Mouse (Mus musculus): ENCODE data around the gene Pknox2. TPM values are rescaled to one million over a fixed set of nuclear protein-coding genes. Genes with fewer than 3 reads are reported as not detected.
A peak's percentile ranks its signal among the peaks of the same experiment; 100 is the strongest.

Gene Pknox2
- polyA plus RNA-seq, 1 experiment, result 13.6 TPM

DNA sequence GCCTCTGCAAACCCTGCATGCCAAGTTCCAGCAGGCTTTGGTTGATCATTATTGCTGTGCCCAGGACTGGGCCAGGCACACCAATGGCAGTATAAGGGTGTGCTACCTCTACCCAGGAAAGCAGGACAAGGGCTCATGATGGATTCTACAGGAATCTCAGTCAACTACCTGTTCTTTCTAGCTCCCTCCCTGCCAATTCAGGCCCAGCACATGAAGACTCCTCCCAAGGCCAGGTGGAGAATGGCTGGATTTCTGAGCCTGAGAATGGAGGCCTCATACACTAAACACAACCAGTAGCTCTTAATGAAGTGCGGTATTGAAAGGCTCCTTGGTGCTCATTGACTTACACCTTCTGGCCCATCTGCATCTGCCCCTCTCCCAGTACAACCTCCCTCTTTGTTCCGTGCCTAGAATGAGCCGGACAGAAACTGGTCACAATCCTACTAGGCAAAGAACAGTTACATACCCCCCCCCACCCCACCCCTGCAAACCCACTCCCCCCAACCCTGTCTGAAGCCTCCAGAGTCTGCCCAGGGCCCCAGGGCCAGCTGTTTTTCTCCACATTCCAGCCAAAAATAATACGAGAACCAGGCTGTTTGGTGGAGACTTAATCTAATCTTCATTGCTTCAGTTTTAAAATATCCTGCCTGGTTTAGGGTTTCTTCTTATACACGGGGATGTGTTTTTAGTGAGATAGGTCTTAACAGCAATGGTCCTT lies 6.6 kb downstream of the Pknox2 start:
- DNase-seq (ENCODE audit: low spot score), result no peak

DNA sequence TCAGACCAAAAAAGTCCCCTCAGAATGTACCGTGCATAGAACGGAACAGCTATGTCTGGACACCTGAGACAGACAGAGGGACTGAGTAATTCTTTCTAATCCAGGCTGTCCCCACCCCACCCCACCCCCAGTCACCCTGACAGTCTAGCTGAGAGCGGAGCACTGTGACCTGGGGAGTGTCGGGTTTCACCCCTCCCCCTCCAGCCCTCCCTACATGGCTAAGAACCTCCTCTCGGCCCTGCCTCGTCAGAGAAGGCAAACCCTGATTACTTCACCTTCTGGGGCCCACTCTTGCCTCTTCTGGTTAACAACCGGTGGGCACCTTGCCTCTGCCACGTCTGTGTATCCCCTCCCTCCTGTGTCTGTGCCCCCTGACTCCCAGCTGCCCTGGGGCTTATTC lies 7.7 kb downstream of the Pknox2 start:
- no peak for DNase-seq (ENCODE audit: low spot score)

DNA sequence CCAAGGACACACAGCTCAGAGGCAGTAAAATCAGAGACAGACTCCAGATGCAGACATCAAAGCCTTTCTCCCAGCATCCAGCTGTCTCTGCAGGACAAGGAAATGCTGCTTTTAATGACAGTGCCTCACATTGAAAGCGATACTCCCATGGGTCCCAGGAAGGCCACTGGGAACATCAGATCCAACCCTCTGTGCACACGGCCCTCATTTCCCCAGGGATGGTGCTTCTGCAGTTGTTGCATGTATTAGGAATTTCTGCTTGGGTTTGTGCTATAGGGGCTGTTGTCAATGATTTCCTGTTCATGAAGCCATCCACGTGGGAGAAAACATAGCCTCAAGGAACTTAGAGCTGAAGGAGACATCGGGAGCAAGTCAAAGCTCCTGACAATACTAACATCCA lies 8.3 kb downstream of the Pknox2 start:
- DNase-seq (ENCODE audit: low spot score), result no peak

DNA sequence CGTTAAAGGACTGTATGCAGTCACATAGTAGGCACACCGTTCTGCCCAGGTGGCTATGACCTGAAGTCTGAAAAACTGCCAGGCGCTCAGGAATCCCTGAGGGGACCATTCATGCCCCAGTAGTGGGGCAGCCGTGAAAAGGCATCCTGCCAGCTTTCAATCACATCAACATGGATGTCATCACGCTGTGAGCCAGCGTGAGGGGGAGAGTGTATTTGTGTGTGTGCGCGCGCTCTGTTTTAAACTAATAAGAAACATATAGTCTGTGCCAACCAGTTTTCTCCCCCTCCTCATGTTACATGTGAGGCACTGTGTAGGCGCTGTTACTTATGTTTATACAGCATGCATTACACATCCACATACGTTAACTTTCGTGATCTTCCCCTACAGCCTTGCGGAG lies 10.9 kb downstream of the Pknox2 start:
- no peak for DNase-seq (ENCODE audit: low spot score)

DNA sequence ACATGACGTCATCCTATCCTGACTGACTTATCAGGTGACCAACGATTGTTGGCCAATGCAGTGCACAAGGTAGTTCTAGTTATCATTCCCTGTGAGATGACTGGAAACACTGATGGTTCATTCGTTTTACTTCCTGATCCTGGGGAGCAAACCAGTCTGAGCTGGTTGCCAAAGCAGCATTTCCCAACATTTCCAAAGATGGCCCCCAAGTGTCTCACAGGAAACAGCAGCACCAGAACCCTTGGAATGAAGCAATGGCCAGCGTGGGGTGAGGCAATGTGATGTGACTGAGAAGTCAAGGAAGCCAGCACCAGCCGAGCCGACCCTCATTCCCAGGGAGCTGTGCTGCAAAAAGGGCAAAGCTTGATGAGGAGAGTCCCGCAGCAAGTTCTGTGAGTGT lies 13.7 kb downstream of the Pknox2 start:
- no peak for DNase-seq (ENCODE audit: low spot score)

DNA sequence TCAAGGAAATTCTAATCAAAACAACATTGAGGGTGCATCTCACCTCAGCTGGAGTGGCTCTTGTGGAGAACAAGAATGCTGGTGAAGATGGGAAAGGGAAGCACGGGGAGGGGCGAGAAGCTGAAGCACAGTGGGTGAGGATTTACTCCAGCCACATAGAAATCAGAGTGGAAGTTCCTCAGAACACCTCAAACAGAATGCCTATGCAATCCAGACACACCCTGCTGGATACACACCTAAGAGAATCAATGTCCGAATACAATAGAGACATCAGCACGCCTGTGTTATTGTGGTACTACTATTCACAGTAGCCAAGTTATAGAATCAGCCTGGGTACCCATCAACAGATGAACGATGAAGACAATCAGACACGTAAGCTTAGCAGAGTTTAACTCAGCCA lies 18.2 kb downstream of the Pknox2 start:
- DNase-seq (ENCODE audit: low spot score), result peak; percentile 2

DNA sequence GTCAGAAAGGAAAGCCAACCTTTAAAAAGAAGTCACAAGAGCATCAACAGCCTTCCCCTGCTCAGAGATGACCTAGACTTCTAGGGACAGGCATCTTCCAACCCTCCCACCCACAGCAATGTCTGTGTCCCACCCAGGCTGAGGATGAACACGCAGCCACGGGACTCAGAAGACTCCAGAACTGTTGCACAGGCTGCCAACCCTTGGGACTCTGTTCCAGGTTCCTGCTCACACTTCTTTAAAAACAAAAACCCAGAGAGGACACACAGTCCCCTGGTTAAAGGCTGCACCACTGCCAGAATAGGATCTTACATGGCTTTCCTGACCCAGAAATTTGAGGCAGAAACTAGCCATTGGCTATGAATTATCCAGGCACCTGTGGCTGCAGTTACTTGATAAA lies 21.0 kb downstream of the Pknox2 start:
- peak; percentile 17 for DNase-seq (ENCODE audit: low spot score)

DNA sequence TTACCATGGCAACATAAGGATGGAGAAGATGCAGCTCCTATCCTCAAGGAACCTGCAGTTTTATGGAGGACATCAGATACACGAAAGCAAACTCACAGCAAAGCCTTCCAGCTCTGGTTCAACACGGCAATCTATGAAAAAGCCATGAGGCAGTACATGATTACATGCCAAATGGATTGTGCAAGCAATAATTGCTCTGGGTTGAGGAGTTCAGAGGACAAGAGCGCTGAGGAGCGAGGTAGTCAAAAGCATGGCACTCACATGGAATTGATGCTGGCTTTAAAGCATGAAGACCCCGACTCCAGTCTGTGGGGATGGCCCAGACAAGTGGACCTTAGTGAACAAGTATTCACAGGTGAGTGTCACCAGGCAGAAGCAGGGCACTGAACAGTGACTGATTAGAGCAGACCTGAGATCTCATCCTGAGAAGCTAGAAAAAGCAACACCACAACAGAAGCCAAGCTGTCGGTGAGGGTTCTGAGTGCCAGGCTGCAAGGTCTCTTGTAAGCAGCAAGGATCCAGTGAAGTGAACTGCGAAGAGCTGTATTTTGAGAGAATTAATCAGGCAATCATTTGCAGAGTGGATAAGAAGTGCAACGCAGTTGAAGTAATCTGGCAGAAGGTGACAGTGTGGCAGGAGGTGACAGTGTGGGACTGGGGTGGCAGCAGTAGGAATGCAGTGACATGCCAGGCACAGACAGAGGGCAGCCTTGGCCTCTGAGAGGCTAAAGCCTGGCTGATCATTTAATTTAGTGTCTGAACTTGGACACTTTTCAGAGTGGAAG lies 22.3 kb downstream of the Pknox2 start:
- no peak for DNase-seq (ENCODE audit: low spot score)

DNA sequence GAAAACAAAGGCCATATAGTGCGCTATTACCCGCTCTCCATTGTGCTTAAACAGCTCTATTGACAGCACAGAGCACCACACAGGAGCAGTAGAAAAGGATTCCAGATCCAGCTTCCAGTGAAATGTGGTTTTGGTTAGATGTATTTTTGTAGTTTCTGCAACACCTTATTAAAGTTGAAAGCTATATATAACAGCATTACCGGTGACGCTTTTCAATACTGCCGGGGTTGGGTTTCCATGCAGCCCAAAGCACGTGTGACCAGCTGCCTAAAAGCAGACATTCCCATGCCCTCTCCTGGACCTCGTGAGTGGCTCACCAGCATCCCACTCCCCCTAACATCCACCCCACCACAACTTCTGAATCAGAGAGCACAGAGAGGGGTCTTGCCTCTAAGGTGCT lies 23.8 kb downstream of the Pknox2 start:
- DNase-seq (ENCODE audit: low spot score), result no peak

DNA sequence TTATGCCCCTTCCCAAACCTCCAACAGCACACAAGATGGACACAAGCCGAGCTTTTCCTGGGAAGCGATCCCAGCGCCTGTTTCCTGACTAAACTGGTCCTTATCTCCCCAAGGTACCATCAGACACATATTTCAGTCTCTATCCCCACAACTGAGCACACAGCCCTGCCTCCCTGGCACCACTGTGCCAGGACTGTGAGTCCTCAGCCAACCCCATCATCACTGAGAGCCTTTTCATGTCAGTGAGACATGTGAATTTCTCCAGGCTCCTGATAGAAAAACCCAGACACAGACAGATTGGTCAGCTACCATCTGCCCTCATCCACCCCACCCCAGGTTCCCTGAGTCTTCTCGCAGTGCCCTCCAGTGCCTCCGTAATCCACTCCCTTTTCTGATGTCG lies 24.2 kb downstream of the Pknox2 start:
- DNase-seq (ENCODE audit: low spot score), result no peak

DNA sequence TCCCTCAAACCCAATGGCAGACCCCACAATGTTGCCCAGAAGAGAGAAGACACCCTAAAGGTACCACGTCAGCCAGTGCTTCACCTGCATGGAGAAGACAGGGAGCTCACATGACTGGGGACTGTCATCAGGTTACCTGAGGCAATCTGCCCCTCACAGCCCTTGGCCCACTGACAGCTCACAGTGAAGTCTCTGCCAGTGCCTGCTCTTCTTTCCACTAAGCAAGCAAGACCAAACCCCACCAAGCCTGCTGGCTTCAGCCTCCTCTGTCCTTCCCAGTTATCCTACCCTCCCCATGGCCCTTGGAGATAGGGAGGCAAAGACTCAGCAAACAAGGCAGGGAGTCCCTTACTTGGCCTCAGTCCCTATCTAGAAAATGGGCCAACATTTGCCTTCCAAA lies 24.8 kb downstream of the Pknox2 start:
- peak; percentile 19 for DNase-seq (ENCODE audit: low spot score)

DNA sequence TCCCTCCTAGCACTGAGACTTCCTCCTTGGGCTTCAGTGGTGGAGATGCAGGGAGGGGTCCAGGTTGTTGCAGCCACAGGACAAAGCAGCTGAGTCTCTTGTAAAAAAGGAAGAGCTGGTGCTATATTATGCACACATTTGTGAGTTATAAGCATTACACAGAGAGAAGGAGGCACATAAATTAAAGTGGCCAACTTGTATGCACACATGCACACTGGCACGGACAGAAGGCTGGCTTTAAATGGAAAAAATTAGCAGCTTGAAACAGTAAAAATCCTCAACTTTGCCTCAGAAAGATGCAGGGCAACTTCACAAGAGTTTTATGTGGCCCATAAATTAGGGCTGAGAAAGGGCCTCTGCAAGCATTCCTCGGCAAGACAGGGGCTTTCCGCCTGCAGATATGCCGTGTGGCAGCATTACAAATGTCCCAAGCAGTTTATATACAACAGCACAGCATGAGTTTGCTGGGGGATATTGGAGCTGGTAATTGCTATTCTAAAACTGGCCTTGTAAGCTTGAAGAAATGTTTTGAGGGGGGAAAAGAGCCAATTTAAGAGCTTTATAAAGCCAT lies 25.4 kb downstream of the Pknox2 start:
- peak; percentile 3 for DNase-seq (ENCODE audit: low spot score)

DNA sequence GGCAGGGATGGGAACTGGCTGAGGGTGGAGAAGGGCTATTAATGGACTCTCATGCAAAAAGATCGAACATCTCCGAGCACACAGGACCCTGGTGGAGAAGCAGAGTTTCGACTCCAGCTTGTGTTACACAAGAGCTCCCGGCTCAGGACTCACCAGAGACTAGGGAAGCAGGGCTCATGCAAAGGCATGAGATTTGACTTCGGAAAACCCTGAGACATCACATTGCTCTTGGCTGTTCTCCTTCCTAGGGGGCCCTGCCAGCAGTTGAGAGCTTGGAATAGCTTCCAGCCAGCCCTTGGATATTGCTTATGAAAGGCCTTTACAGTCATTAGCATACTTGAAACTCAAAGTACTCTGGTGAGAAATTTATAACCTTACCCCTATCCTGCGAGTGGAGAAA lies 26.4 kb downstream of the Pknox2 start:
- DNase-seq (ENCODE audit: low spot score), result no peak

DNA sequence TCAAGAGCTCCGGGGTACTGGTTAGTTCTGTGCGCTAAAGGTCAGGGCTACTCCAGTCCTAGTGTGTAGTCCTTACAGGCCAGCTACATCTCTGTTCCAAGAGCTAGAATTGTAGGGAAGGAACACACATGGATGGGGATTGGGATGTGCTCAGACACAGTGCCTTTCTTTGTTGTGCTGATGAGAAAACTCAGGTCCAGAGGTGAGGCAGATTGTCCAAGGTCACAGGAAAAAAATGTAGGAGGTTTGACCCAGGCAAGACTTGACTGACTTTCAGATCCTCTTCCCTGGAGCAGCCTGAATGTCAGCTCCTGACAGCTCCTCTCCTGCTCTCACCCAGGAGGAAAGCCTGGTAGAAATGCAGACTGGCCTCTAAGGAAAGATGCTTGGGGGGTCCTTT lies 29.7 kb downstream of the Pknox2 start:
- DNase-seq (ENCODE audit: low spot score), result no peak

DNA sequence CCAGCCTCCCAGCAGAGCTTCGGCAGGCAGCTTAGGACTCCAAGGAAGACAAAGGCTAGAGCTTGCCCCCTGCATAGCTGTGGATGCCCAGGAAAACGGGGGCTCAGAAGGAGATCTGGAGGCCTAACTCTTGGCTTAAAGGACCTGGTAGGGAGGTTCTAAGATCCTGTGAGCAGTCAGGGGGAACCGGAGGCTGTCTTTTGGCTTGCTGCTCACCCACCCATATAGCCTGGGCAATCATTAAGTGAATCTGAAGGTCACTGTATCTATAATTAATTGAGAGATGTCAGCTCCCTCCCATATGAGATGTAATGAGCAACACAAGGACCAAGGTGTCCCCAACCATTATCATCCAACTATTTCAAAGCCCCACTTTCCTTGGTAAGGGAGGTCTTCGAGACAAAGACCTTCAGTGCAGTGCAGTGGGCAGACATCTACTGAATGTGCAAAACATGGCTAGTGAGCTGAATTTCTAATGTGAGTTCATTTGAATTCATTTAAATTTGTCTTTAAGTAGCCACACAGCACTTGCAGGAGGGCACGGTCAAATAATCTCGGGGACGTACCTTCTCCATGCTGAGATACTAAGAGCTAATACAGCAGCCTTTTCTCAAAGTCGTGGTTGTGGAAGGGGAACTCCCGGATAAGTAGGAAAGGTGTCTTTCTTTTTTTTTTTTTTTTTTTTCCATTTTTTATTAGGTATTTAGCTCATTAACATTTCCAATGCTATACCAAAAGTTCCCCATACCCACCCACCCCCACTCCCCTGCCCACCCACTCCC lies 30.4 kb downstream of the Pknox2 start:
- DNase-seq (ENCODE audit: low spot score), result no peak

DNA sequence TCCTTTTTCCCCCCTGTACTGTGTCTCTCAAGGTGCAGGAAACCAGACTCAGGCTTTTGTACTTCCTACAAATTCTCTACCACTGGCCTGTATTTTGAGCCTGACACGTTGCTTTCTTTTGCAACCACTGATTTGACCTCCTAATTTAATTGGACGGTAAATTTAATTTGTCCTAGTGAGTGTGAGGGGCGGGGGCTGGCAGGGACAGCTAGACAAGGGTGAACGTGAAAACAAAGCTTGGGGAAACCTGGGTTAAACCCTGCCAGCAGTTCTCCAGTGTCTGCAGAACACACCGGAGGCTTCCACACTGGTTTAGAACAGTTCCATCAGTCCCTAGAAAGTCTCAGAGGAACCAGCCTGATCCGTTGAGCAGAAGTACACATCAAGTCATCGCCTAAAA lies 31.4 kb downstream of the Pknox2 start:
- no peak for DNase-seq (ENCODE audit: low spot score)

DNA sequence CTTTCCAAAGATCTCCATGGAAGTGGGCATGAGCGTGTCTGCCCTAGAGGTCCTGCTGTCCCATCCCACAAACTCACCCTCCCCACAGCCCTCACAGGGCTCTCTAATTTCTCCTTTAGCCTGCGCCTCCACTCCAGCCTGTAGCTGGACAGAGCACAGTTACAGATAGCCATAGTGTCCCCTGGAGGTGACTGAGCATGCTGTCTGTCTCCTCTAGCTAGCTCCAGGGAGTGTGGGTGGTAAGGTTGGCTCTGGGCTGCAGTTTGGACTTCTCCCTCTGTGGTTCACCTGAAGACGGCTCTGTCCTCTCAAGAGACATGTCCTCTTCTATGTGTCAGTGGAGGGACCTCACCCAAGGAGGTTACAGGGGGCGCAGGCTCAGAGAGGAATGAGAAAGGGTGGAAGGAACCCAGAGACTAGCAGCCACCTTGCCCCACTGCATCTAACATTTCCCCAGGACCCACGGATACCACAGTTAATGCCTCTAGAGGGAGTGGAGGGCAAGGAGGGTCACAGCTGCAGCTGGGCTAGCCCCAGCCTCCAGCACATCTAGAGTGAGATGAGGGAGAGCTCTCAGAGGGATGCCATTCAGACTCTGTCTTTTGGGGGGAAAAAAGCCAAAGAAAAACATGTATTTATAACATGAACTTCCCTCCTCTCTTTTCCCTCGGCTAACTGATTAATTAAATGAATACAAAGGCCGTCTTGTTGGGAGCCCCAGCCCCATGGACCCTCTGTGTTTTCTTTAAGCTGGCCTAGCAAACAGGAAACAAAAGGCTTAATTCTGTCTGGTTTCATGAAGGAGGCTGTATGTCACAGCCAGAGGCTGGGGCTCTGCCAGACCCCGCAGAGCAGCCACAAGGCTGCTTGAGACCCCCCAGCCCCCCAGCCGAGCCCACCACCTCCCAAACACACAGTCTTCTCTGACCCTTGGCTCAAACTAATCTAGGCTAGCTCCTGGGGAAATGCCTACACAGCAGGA lies 32.6 kb downstream of the Pknox2 start:
- DNase-seq (ENCODE audit: low spot score), result no peak

DNA sequence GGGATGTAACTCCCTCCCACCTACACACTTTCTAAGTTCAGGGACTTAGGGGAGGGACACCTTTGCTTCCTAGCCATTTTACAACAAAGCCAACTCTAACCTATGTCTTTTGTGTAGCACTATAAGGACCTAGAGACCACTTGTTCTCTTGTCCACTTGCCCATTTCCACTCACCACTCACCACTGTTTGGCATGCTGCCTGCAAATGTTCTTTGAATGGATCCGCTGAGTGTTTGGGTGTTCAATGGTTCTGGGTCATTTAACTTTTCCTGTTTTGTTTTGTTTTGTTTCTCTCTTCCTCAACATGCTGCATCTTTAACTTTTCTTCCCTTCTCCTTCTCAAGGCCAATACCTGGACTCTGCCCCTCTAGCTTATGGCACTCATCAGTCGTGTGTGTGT lies 39.7 kb downstream of the Pknox2 start:
- no peak for DNase-seq (ENCODE audit: low spot score)

DNA sequence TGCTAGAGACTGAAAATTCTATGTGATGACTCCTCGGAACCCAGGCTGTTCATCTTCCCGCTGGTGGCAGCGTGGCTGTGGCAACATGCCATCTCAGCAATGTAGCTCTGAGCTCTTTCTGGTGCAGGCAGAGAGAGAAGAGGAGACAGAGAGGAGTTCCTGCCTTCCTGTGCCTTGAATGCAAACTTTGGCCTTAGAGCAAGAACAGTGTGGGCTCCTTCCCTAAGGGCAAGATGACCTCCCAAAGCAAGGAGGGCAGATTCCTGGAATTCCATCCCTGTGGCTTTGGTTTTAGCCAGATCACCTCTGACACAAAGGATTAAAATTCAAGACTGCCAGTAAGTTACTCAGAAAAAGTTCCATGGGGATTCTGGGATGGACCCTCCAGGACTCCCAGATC lies 40.4 kb downstream of the Pknox2 start:
- no peak for DNase-seq (ENCODE audit: low spot score)

DNA sequence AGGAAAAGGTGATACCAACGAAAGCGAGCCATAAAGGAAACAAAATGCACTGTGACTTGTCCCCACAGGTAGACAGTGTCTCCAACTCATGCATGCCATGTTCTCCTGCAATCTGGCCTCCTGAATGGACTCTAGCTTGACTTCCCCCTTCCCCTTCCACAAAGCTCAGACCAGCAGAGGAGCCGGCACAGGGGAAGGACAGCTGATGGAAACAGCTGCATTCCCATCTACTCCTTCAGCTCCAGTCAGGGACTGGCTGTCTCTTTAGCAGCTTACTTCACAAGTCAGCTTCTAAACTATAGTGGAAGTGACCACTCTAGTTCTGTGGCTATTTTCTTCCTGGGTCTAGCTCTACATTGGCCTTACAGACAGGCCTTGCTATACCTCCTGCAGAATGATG lies 43.0 kb downstream of the Pknox2 start:
- DNase-seq (ENCODE audit: low spot score), result no peak

DNA sequence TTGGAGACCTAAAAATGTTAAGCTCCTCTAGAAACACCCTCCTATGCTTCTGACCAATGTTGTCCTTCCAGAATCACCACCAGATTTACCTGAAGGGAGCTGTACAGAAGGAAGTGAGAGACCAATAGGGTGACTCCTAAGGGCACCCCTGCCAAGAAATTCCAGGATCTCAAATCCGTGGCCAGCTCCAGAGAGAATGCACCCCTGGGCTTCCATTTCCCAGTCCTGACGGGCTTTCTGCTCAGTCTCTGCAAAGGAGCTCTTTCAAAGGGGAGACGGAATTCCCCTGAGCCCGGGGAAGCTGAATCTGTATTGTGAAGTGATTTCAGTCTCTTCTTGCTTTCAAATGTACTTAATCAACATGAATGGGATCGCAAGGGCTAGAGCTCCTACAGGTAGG lies 43.4 kb downstream of the Pknox2 start:
- no peak for DNase-seq (ENCODE audit: low spot score)
